Mouse (Mus musculus) ES-Bruce4 (cell line): ENCODE measurements around the gene 2200002D01Rik.

ENCODE experiments used
- CTCF ChIP-seq: IDR thresholded peaks from one replicate; pipeline ENCODE4 v1.8.1; 2011; ENCODE audit warnings: low read depth, low read length
- EP300 ChIP-seq: IDR thresholded peaks from 2 replicates; pipeline ENCODE4 v1.6.1; 2011; ENCODE audit warnings: low read depth, low read length; ENCODE audit not compliant: insufficient read depth
- POLR2A ChIP-seq: IDR thresholded peaks from one replicate; pipeline ENCODE4 v1.8.1; 2011; ENCODE audit warnings: low read length; ENCODE audit not compliant: insufficient read depth

DNA sequence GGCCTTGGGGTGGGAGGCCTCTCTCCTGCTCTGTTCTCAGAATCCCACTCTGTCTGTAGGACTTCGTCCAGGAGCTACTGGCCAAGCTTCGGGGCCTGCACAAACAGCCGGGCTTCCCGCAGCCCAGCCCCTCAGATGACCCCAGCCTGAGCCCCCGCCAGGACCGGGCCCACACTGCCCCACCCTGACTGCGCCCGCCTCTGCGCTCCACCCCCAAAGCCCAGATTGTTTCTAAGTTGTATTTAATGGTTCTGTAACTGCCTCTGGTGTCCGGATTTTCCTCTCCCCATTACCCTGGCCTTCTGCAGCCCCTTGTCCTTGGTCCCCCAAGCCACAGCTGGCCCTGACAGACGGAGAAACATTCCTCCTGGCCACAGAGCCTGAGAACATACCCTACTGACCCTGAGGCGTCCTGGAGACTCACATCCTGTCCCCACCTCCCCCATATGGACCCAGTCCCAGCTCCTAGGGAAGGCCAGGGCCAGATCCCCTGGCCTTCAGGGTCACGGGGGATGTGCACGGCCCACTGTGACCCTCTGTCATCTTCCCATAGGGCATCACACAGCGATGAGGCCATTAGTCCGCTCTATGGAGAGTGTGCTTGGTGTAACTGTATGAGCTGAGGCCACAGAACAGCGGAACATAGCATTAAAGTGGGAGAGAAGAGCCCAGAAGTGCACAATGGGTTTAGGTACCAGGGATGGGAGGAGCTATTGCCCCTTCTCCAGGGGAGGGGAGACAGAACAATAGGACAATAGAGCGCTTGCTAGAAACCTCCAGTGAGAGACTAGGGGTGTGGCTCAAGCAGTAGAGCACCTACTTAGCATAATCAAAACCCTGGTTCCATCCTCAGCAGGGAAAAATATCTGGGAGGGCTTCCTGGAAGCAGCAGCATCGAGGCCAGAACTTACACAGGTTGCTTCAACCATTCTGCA, 45.1 kb upstream of the 2200002D01Rik start:
- TF ChIP-seq CTCF (no peak), POLR2A (no peak), EP300 (peak; percentile 58; the same call in 1 of the 2 replicates)
